Mouse (Mus musculus): ENCODE measurements around the gene Pex26.

- no peak for TF ChIP-seq CTCF (IDR thresholded peaks at IDR 0.05; ENCODE audit: low read depth)
- no peak for TF ChIP-seq EP300 (optimal IDR thresholded peaks at IDR 0.05)
These were observed 48.6 kb upstream of the Pex26 start for GRCm38 (mm10) chr6:121134884-121135283.

All from stomach, postnatal 0 days (tissue).